Comparison of ENCODE assay signal across 9 mouse cellular contexts in the genomic region with DNA sequence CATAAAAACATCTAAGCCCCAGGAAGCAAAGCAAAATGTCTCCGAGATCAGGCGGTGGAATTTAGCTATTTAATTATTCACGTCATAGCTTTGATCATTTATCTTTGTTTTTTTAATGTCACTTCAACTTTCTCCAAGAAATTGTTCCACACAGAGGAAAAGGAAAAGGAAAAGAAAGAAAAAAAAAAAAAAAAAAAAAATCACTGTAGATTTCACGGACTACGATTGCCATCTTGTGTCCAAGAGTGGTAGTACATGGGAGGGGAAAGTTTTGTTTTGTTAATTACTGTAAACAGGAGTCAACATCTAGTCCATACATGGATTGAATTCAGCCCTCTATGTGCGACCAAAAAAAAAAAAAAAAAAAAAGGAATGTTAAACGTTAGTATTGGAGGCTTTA.
DNase-seq lines count a peak whose midpoint lies in the region; ATAC-seq lines count a peak whose summit lies in the region.
"Had no signal": no experiment of that assay in that cellular context is flagged by ENCODE, and none has a peak within 500 bp of the region (broad histone marks: within the 10 kb centered on the region; RNA-seq: fewer than 3 reads in every experiment).

No protein-coding gene starts in this region.

- no peaks in the 10 kb centered on the region for H3K27me3 ChIP-seq in hindbrain, embryonic 14.5 days (ENCODE audit: control insufficient read depth, insufficient read depth, low read length)
- no peaks in the 10 kb centered on the region for H3K27me3 ChIP-seq in hindbrain, embryonic 16.5 days (replicated peaks; ENCODE audit: control insufficient read depth, insufficient read depth, low read length)
- H3K27me3 ChIP-seq in intestine, embryonic 16.5 days (replicated peaks; ENCODE audit: control insufficient read depth, insufficient read depth, low read length): no peaks in the 10 kb centered on the region
- H3K27me3 ChIP-seq: limb, embryonic 12.5 days had no signal

- H3K4me3 ChIP-seq in hindbrain, embryonic 14.5 days (replicated peaks; ENCODE audit: low read length): no peak overlapping the region
- H3K4me3 ChIP-seq in hindbrain, embryonic 16.5 days (ENCODE audit: low read length): no peak overlapping the region
- no peak overlapping the region for H3K4me3 ChIP-seq in intestine, embryonic 16.5 days (ENCODE audit: low read length)
- H3K4me3 ChIP-seq: limb, embryonic 12.5 days had no signal

- H3K9ac ChIP-seq in hindbrain, embryonic 14.5 days: no peak overlapping the region
- no peak overlapping the region for H3K9ac ChIP-seq in hindbrain, embryonic 16.5 days (ENCODE audit: low read depth, low read length)
- H3K9ac ChIP-seq in intestine, embryonic 16.5 days (ENCODE audit: low read depth, low read length): no peak overlapping the region
- H3K9ac ChIP-seq: limb, embryonic 12.5 days had no signal

- peak; percentile 74 for DNase-seq in hindbrain, embryonic 14.5 days (ENCODE audit: low spot score)
- peak; percentile 28 for DNase-seq in urinary bladder, postnatal 25 days (ENCODE audit: low spot score)
- no peak for DNase-seq in urinary bladder, adult 18-20 months (ENCODE audit: low spot score in 2 of 2)
- DNase-seq in lung, postnatal 10 days: peak; percentile 55
- no peak for DNase-seq in layer of hippocampus, adult 8-10 months (ENCODE audit: low spot score in 2 of 2)

- H3K27ac ChIP-seq in hindbrain, embryonic 14.5 days: no peak overlapping the region
- no peak overlapping the region for H3K27ac ChIP-seq in hindbrain, embryonic 16.5 days (ENCODE audit: low read depth, low read length)
- H3K27ac ChIP-seq in intestine, embryonic 16.5 days (ENCODE audit: low read length): no peak overlapping the region
- H3K27ac ChIP-seq: limb, embryonic 12.5 days had no signal

- no peaks in the 10 kb centered on the region for H3K36me3 ChIP-seq in hindbrain, embryonic 14.5 days (replicated peaks; ENCODE audit: control insufficient read depth, insufficient read depth)
- H3K36me3 ChIP-seq in hindbrain, embryonic 16.5 days (ENCODE audit: control insufficient read depth, insufficient read depth, low read length): no peaks in the 10 kb centered on the region
- H3K36me3 ChIP-seq in intestine, embryonic 16.5 days (ENCODE audit: control insufficient read depth, insufficient read depth, low read length): no peaks in the 10 kb centered on the region
- H3K36me3 ChIP-seq: limb, embryonic 12.5 days had no signal

- no peaks in the 10 kb centered on the region for H3K4me1 ChIP-seq in hindbrain, embryonic 14.5 days (replicated peaks; ENCODE audit: control insufficient read depth, insufficient read depth, low read length)
- no peaks in the 10 kb centered on the region; the same call in 1 of the 2 replicates for H3K4me1 ChIP-seq in hindbrain, embryonic 16.5 days (ENCODE audit: control insufficient read depth, insufficient read depth, low read depth, low read length)
- H3K4me1 ChIP-seq in intestine, embryonic 16.5 days (ENCODE audit: control insufficient read depth, insufficient read depth, low read length): peaks cover 5% of the 10 kb centered on the region; the same call in 1 of the 2 replicates

- H3K9me3 ChIP-seq in hindbrain, embryonic 14.5 days (ENCODE audit: control insufficient read depth, low read length): no peaks in the 10 kb centered on the region
- H3K9me3 ChIP-seq in hindbrain, embryonic 16.5 days (ENCODE audit: control insufficient read depth, low read length): no peaks in the 10 kb centered on the region
- no peaks in the 10 kb centered on the region for H3K9me3 ChIP-seq in intestine, embryonic 16.5 days (ENCODE audit: control insufficient read depth, low read length)
- H3K9me3 ChIP-seq: limb, embryonic 12.5 days had no signal

- no peak overlapping the region for H3K4me2 ChIP-seq in hindbrain, embryonic 14.5 days (replicated peaks)
- H3K4me2 ChIP-seq in hindbrain, embryonic 16.5 days (ENCODE audit: low read length): no peak overlapping the region
- H3K4me2 ChIP-seq in intestine, embryonic 16.5 days (ENCODE audit: low read depth, low read length): no peak overlapping the region
- H3K4me2 ChIP-seq: limb, embryonic 12.5 days had no signal

- no peak for ATAC-seq in hindbrain, embryonic 14.5 days (ENCODE audit: low FRiP score)
- ATAC-seq in hindbrain, embryonic 16.5 days: no peak
- peak; percentile 71 for ATAC-seq in common myeloid progenitor, adult 5-6 weeks (replicated peaks; ENCODE audit: low read depth, poor library complexity, severe bottlenecking)
- ATAC-seq in intestine, embryonic 16.5 days: no peak

- WGBS in hindbrain, embryonic 14.5 days: 23% methylated on average over 7 of the region's 7 CpGs
- WGBS in hindbrain, embryonic 16.5 days: 11% methylated on average over 7 of the region's 7 CpGs
- WGBS in intestine, embryonic 16.5 days: 18% methylated on average over 7 of the region's 7 CpGs

Comparison
In these comparisons a context has a peak if more than half of its experiments do, and no peak if none do; other contexts are left out.
1. DNase-seq: peak in hindbrain, embryonic 14.5 days (single experiment), urinary bladder, postnatal 25 days (single experiment) and lung, postnatal 10 days (single experiment); none in urinary bladder, adult 18-20 months (0 of 2) and layer of hippocampus, adult 8-10 months (0 of 2).